Mouse (Mus musculus): ENCODE measurements around the gene Top2a. TPM values are rescaled to one million over a fixed set of nuclear protein-coding genes. Genes with fewer than 3 reads are reported as not detected.

Top2a gene
- polyA plus RNA-seq, 1 experiment from 2014 or later, result 354 TPM

DNA sequence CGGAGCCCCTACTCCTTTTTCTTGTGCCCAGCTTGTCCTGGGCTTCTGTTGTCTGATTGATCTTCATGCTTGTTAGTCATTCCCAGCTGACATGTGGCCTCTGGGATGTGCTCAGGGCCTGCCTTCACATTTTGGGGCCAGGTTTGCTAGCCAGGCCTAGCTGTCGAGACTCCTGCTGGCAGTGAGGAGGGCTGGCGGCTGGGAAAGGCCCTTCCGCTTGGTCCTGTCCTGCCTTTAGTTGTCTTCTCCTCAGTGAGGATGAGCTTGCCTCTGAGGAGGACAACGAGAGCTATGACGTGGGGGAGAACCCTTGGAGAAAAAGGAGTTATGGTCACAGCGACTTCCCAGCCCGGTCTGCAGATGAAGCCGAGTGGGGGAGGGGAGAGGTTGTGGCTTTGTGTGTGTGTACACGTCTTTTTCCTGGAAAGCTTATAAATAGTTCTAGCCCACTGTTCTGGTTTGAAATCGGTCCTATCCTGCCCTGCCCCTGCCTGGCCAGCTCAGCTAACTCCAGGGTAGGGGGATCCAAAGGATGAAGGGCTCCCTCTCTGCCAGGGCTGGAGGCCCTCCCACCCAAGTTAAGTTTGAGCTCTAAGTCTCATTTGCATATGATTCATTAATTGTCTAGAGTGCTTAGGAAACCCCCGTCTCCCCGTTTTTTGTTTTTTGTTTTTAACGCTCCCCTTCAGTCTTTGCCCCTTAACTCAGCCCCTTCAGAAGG, 80.1 kb downstream of the Top2a start:
- no peak for DNase-seq (ENCODE audit: low spot score)
- peaks cover 34% of the 10 kb centered on the region for H3K36me3 ChIP-seq
- peak overlapping the region; percentile 78 for H3K4me3 ChIP-seq
- no peaks in the 10 kb centered on the region for H3K9me3 ChIP-seq (replicated peaks)
- 34% methylated on average over 14 of the region's 14 CpGs for WGBS
- H3K4me1 ChIP-seq, result peaks cover 83% of the 10 kb centered on the region
- H3K27ac ChIP-seq, result peak overlapping the region; percentile 95
- H3K27me3 ChIP-seq (ENCODE audit: low read depth, poor library complexity, severe bottlenecking), result no peaks in the 10 kb centered on the region

Other genes starting within 250 kb of the Top2a start
- 1.2 and 1.5 TPM in 2 replicates for gene Nr1d1, start 248.9 kb downstream of the Top2a start, polyA plus RNA-seq (2016; fragmentation: Nextera tagmentation; extraction: Ambion mirVana)
- gene Msl1, start 228.7 kb downstream of the Top2a start, polyA plus RNA-seq (2016; fragmentation: Nextera tagmentation; extraction: Ambion mirVana), result 22.8 and 25.0 TPM in 2 replicates
- 46.7 and 51.9 TPM in 2 replicates for gene Casc3, start 219.3 kb downstream of the Top2a start, polyA plus RNA-seq (2016; fragmentation: Nextera tagmentation; extraction: Ambion mirVana)
- 1.4 and 1.9 TPM in 2 replicates for gene Rapgefl1, start 187.4 kb downstream of the Top2a start, polyA plus RNA-seq (2016; fragmentation: Nextera tagmentation; extraction: Ambion mirVana)
- 5.4 and 6.2 TPM in 2 replicates for gene Wipf2, start 160.6 kb downstream of the Top2a start, polyA plus RNA-seq (2016; fragmentation: Nextera tagmentation; extraction: Ambion mirVana)
- gene Cdc6, start 116.4 kb downstream of the Top2a start, polyA plus RNA-seq (2016; fragmentation: Nextera tagmentation; extraction: Ambion mirVana), result 69.9 and 79.5 TPM in 2 replicates
- 38.4 and 43.7 TPM in 2 replicates for gene Rara, start 96.4 kb downstream of the Top2a start, polyA plus RNA-seq (2016; fragmentation: Nextera tagmentation; extraction: Ambion mirVana)
- 0.24 and 0.29 TPM in 2 replicates for gene Gjd3, start 41.2 kb downstream of the Top2a start, polyA plus RNA-seq (2016; fragmentation: Nextera tagmentation; extraction: Ambion mirVana)
- 899 and 1,008 TPM in 2 replicates for gene Igfbp4, start 17.1 kb upstream of the Top2a start, polyA plus RNA-seq (2016; fragmentation: Nextera tagmentation; extraction: Ambion mirVana)
- 0.74 and 1.4 TPM in 2 replicates for gene Tns4, start 65.1 kb upstream of the Top2a start, polyA plus RNA-seq (2016; fragmentation: Nextera tagmentation; extraction: Ambion mirVana)
- gene Ccr7, start 130.9 kb upstream of the Top2a start, polyA plus RNA-seq (2016; fragmentation: Nextera tagmentation; extraction: Ambion mirVana), result 0.82 and 1.3 TPM in 2 replicates
- gene Smarce1, start 206.8 kb upstream of the Top2a start, polyA plus RNA-seq (2016; fragmentation: Nextera tagmentation; extraction: Ambion mirVana), result 352 and 394 TPM in 2 replicates
- 0.20 and 0.25 TPM in 2 replicates for gene Krt222, start 219.9 kb upstream of the Top2a start, polyA plus RNA-seq (2016; fragmentation: Nextera tagmentation; extraction: Ambion mirVana)